Mouse (Mus musculus) kidney, embryonic 14.5 days (tissue): ENCODE measurements around the gene Olfm2. TPM values are rescaled to one million over a fixed set of nuclear protein-coding genes. Genes with fewer than 3 reads are reported as not detected.

Source experiments
- ATAC-seq: fragments of 200-750 bp; cut with Nextera tagmentation; 2 replicates; pipeline ENCODE4 v1.8.0; 2017; ENCODE audit warnings: moderate number of reproducible peaks, mild to moderate bottlenecking, moderate TSS enrichment, moderate library complexity; ENCODE audit not compliant: low FRiP score, low TSS enrichment
- H3K27ac ChIP-seq: fragments of 300-500 bp; sonication (generic); 2 replicates; pipeline ENCODE4 v1.5.1; 2014; ENCODE audit warnings: low read depth, mild to moderate bottlenecking, low read length, moderate library complexity, mixed read lengths
- H3K27me3 ChIP-seq: fragments of 300-500 bp; sonication (generic); 2 replicates; pipeline ENCODE4 v1.6.1; 2014; ENCODE audit warnings: mild to moderate bottlenecking, low read length; ENCODE audit not compliant: control insufficient read depth, insufficient read depth
- H3K36me3 ChIP-seq: fragments of 300-500 bp; sonication (generic); 2 replicates; pipeline ENCODE4 v1.6.1; 2014; ENCODE audit warnings: low read length, mixed read lengths; ENCODE audit not compliant: control insufficient read depth, insufficient read depth
- H3K4me1 ChIP-seq: fragments of 300-500 bp; sonication (generic); 2 replicates; pipeline ENCODE4 v1.6.1; 2014; ENCODE audit warnings: low read length, mixed read lengths; ENCODE audit not compliant: control insufficient read depth, insufficient read depth
- H3K4me2 ChIP-seq: fragments of 300-500 bp; sonication (generic); replicated peaks from 2 replicates; pipeline ENCODE4 v1.6.1; 2014; ENCODE audit warnings: low read depth, mild to moderate bottlenecking, low read length
- H3K4me3 ChIP-seq: fragments of 300-500 bp; sonication (generic); 2 replicates; pipeline ENCODE4 v1.5.1; 2014; ENCODE audit warnings: mild to moderate bottlenecking, low read length
- H3K9ac ChIP-seq: fragments of 300-500 bp; sonication (generic); 2 replicates; pipeline ENCODE4 v1.6.1; 2014; ENCODE audit warnings: low read depth, mild to moderate bottlenecking, low read length, moderate library complexity
- H3K9me3 ChIP-seq: fragments of 300-500 bp; sonication (generic); 2 replicates; pipeline ENCODE4 v1.6.1; 2016; ENCODE audit warnings: low read length; ENCODE audit not compliant: control insufficient read depth
- WGBS: fragments of 180-500 bp; shearing (Covaris S2); extraction: QIAGEN DNeasy Blood & Tissue Kit; methylation state at CpG from one replicate; pipeline ENCODE4 v1.1.7; 2014; 5-methylcytosine and 5-hydroxymethylcytosine counted together
- polyA plus RNA-seq: library from polyadenylated mRNA; unstranded; fragments of >200 nt; fragmentation: Nextera tagmentation; extraction: Ambion mirVana; gene quantifications from 2 replicates; pipeline ENCODE4 v1.2.1, GENCODE M21; 2014

Olfm2 gene
- polyA plus RNA-seq, 1 experiment from 2014 or later: 5.1 TPM

DNA sequence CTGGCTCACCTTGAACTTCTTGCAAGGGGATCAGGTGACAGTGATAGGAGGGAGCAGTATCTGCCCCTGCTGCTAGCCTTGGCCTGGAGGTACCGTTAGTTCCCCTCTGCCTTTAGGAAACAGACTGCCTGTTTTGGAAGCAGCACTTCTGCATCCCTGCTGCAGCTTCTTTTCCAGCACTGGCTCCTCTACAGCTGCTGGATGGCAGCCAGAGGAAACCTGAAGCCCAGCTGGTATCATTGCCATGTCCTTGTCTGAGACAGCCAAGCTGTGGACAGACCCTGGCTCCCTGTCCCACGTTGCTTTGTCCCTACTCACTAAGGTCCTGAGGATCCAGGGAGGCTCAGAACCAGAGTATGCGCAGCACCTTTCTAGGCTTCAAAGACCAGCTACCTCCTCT, 88.6 kb downstream of the Olfm2 start:
- WGBS: 90% methylated on average over 3 of the region's 3 CpGs

DNA sequence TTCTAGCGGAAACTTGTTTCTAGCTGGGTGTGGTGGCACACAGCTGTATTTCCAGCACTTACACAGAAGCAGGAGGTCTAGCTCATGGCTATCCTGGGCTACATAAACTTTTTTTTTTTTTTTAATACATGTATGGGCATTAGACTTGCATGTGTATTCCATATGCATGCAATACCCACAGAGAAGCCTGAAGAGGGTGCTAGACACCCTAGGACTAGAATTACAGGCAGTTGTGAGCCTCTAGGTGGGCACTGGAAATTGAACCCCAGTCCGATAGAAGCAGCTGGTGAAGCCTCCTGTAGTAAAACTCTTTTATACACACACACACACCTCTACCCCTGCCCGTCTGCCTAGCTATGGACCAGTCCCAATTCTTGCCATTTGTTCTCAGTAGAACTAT, 92.3 kb downstream of the Olfm2 start:
- no peak overlapping the region for H3K9ac ChIP-seq
- no peaks in the 10 kb centered on the region for H3K27me3 ChIP-seq
- peaks cover 50% of the 10 kb centered on the region for H3K36me3 ChIP-seq
- H3K9me3 ChIP-seq: no peaks in the 10 kb centered on the region
- peaks cover 18% of the 10 kb centered on the region for H3K4me1 ChIP-seq
- H3K27ac ChIP-seq: no peak overlapping the region
- WGBS: 90% methylated on average over 3 of the region's 3 CpGs
- H3K4me3 ChIP-seq: peak overlapping the region; percentile 75; the same call in 1 of the 2 replicates
- no peak overlapping the region for H3K4me2 ChIP-seq
- no peak for ATAC-seq

More for the DNA sequence above, 88.6 kb downstream of the Olfm2 start:
- Histone ChIP-seq H3K9me3 (no peaks in the 10 kb centered on the region), H3K4me2 (no peak overlapping the region), H3K4me3 (no peak overlapping the region), H3K4me1 (peaks cover 12% of the 10 kb centered on the region), H3K27ac (no peak overlapping the region), H3K9ac (no peak overlapping the region), H3K27me3 (no peaks in the 10 kb centered on the region), H3K36me3 (peaks cover 79% of the 10 kb centered on the region)
- no peak for ATAC-seq

DNA sequence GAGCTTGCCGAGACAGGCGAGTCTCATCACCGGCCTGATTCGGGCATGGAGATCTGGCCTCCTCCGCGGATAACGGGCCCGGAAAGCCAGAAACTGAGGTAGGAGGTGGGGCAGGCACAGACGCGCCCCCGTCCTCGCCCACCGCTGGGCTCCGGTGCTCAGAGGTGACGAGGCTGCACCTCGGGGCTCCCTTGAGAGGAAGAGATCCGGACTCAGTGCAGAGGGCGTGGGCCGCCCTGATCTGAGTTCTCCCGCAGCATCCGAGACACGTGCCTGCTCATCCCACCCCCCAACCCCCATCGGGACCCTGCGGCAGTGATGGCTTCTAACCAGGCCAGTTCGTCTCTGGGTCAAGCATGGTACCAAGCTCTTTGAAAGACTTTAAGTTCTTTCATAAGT, 93.9 kb downstream of the Olfm2 start:
- Histone ChIP-seq H3K36me3 (peaks cover 48% of the 10 kb centered on the region), H3K4me1 (peaks cover 18% of the 10 kb centered on the region), H3K9me3 (no peaks in the 10 kb centered on the region), H3K4me2 (peak overlapping the region; percentile 53), H3K27ac (no peak overlapping the region), H3K9ac (peak overlapping the region; percentile 92), H3K4me3 (peak overlapping the region; percentile 75), H3K27me3 (no peaks in the 10 kb centered on the region)
- ATAC-seq: peak; percentile 33
- WGBS: under 1% methylated on average over 25 of the region's 25 CpGs

DNA sequence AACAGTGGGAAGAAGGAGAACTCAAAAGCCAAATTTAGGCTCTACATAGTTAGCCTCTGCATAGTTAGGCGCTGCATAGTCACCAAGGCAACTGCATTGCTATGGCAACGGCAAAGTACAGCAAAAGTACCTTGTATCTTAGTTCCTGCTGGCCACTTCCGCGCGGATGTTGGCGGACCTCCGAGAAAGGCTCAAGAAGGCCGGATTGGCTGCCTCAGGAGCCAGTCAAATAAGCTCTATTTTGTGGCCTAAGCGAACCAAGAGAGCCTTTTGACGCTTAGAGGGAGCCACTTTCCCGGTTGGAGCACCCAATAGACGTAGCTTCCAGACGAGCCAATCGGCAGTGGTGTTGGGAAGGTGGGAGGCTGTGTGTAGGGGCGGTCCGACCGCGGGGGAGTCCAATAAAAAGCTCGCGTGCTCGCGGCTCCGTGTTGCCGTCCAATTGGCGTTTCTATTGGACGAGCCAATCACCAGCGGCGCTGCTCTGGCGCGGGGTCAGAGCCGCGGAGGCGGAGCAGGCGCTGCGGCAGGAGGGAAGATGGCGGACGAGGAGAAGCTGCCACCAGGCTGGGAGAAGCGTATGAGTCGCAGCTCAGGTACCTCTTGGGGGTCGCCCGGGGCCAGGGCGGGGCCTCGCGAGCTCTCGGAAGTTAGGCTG, 94.4 kb downstream of the Olfm2 start, which contains the start of gene Pin1:
TSS of gene Pin1 (plus strand) at position 494 of the 658 bp plus-strand sequence.
- Histone ChIP-seq H3K36me3 (peaks cover 50% of the 10 kb centered on the region), H3K27ac (no peak within 1 kb of the TSS), H3K4me3 (peak within 1 kb of the TSS; percentile 75), H3K9ac (peak within 1 kb of the TSS; percentile 92), H3K4me1 (peaks cover 18% of the 10 kb centered on the region), H3K27me3 (no peaks in the 10 kb centered on the region), H3K9me3 (no peaks in the 10 kb centered on the region), H3K4me2 (peak within 1 kb of the TSS; percentile 53)
- ATAC-seq: peak; percentile 99
- under 1% methylated on average over 45 of the region's 45 CpGs for WGBS

DNA sequence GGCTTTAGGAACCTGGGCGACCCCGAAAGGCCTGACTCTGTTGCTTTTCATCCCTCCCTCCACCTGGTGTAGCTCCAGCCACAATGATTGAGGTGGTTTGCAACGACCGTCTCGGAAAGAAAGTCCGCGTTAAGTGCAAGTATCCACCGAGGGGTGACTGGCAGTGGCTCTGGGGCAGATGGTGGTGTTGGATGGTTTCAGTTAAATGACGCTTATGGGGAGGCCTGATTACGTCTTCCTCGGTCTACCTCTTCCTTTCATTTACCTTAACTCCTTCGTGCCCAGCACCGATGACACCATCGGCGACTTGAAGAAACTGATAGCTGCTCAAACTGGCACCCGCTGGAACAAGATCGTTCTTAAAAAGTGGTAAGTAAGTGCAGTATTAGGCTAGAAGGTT, 101.0 kb downstream of the Olfm2 start:
- peak overlapping the region; percentile 63 for H3K27ac ChIP-seq
- peak overlapping the region; percentile 90 for H3K4me2 ChIP-seq
- WGBS: 3% methylated on average over 17 of the region's 17 CpGs
- H3K27me3 ChIP-seq: no peaks in the 10 kb centered on the region
- peaks cover 12% of the 10 kb centered on the region for H3K4me1 ChIP-seq
- ATAC-seq: no peak
- H3K36me3 ChIP-seq: peaks cover 26% of the 10 kb centered on the region; the same call in 1 of the 2 replicates
- peak overlapping the region; percentile 85 for H3K9ac ChIP-seq
- no peaks in the 10 kb centered on the region for H3K9me3 ChIP-seq
- peak overlapping the region; percentile 64 for H3K4me3 ChIP-seq

DNA sequence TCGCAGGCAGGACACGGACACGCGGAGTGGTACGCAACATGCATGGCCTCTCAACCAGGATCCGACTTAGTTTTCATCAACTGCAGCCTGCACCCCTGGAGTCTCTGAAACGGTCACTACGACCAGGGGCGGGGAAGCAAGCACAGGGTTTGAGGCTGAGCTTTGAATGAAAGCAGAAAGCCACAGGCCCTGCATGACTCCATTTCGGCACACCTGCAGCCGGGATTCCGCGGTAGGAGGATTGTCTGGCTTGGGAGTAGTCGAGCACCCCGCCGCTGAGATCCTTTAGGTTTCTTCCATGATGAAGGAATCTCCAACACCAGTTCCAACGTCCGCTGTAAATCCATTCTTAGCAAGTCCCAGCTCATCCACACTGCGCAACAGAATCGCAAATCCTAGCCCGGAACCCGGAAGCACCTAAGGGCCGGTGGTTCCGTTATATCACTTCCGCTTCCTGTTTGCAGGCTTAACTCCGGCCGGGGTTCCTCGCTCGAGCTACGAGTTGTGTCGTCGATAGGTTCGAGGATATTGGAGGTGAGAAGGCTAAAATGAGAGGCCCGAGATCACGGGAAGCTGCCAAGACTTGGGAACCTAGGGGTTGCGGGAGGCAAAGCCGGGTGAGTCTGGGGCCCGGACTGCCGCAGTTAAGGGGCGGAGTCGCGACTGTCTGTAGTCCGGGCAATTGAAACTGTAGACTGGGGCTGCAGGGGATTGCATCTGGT, 101.6 kb downstream of the Olfm2 start, which contains the start of gene Fbxl12:
TSS of gene Fbxl12 (minus strand) at position 408 of the 722 bp plus-strand sequence.
- peak within 1 kb of the TSS; percentile 64 for H3K4me3 ChIP-seq
- H3K9ac ChIP-seq: peak within 1 kb of the TSS; percentile 85
- H3K4me2 ChIP-seq: peak within 1 kb of the TSS; percentile 90
- H3K4me1 ChIP-seq: peaks cover 12% of the 10 kb centered on the region
- no peaks in the 10 kb centered on the region for H3K27me3 ChIP-seq
- H3K27ac ChIP-seq: peak within 1 kb of the TSS; percentile 93
- ATAC-seq: no peak
- peaks cover 26% of the 10 kb centered on the region; the same call in 1 of the 2 replicates for H3K36me3 ChIP-seq
- WGBS: under 1% methylated on average over 43 of the region's 43 CpGs
- H3K9me3 ChIP-seq: no peaks in the 10 kb centered on the region

DNA sequence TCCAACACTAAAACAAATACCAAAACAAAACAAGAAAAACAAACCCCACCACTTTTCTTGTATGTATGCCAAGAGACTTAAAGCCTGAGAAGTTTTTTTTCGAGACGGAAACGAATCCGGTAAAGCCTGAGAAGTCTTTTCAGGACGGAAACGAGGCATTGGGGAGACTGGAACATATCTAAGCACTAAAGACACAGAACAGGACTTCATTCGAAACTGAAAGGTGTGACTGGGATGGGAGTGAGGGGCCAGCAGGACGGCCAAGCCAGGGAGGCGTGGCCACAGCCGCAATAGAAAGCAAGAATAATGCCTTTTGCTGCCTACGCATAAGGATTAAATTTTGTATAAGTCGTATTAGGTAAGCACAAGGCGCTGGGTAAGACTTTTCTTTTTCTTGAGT, 102.4 kb downstream of the Olfm2 start:
- ATAC-seq: no peak
- peak overlapping the region; percentile 90 for H3K4me2 ChIP-seq
- peak overlapping the region; percentile 64 for H3K4me3 ChIP-seq
- H3K36me3 ChIP-seq: peaks cover 26% of the 10 kb centered on the region
- WGBS: 11% methylated on average over 13 of the region's 13 CpGs
- peaks cover 12% of the 10 kb centered on the region for H3K4me1 ChIP-seq
- H3K27me3 ChIP-seq: no peaks in the 10 kb centered on the region
- no peak overlapping the region; the same call in 1 of the 2 replicates for H3K27ac ChIP-seq
- no peaks in the 10 kb centered on the region for H3K9me3 ChIP-seq
- peak overlapping the region; percentile 85 for H3K9ac ChIP-seq

DNA sequence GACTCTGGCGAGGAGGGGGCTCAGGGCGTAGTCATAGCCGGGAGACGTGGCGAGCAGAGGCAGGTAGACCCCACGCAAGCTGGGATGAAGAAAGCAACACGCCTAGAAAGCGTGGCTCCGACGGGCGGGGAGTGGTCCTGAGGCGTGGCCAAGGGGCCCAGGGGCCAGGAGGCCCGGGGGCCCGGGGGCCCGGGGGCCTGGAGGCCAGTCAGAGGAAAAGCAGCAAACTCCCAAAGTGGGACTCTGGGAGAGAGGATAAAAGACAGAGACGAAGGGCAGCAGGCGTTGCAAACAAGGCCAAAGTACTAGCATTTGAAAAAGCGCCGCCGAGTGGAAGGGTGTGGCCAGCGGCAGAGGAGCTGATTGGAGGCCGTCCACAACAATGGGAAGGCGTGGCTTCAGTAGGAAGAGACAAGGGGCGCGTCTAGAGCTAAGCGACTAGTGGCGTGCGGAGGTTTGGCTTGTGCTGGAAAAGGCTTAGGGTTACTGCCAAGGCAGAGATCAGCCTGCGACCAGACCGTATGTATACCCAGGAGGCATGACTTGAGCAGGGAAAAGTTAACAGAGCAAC, 103.2 kb downstream of the Olfm2 start:
- Histone ChIP-seq H3K36me3 (peaks cover 31% of the 10 kb centered on the region), H3K4me3 (peak overlapping the region; percentile 64), H3K4me2 (peak overlapping the region; percentile 90), H3K27ac (peak overlapping the region; percentile 93), H3K4me1 (peaks cover 12% of the 10 kb centered on the region), H3K9ac (peak overlapping the region; percentile 85), H3K9me3 (no peaks in the 10 kb centered on the region), H3K27me3 (no peaks in the 10 kb centered on the region)
- peak; percentile 84 for ATAC-seq
- WGBS: 0% methylated on average over 30 of the region's 30 CpGs
